Mouse (Mus musculus): ENCODE measurements around the gene Mrtfb. TPM values are rescaled to one million over a fixed set of nuclear protein-coding genes. Genes with fewer than 3 reads are reported as not detected.

The Mrtfb gene
- polyA plus RNA-seq, 1 experiment from 2014 or later = 32.5 TPM

MicroRNAs encoded within 50 kb of the gene (microRNA counts, 519-probe panel; counts per million panel counts)
- microRNA mmu-miR-193b = 3,983 counts per million, percentile 57 among the panel's probes with 10 or more counts

Small RNA genes within 50 kb of the gene (microRNA-seq; reads per million reads assigned to microRNA genes)
- gene Mir193b (6.4 reads per million, percentile 14 among the genes with 10 or more reads in this experiment), gene Mir365-1 (0.92 reads per million)

Other genes starting within 250 kb of the Mrtfb start
- 12.6 and 13.1 TPM in 2 replicates for gene Ercc4, start 146.8 kb upstream of the Mrtfb start, polyA plus RNA-seq (2014; fragmentation: Nextera tagmentation; extraction: Ambion mirVana)